Mouse (Mus musculus): ENCODE data around the gene Wdr20.
"Not testable (repeated sequence)": the region's sequence is repeated elsewhere in the genome, so short reads cannot be mapped to it uniquely, and the experiment has no call there.

Wdr20 gene

GRCm38 (mm10) chr12:110711270-110711669 lies 26.5 kb upstream of the Wdr20 start:
- in situ Hi-C loops (cut with MboI; ENCODE audit: low sequenced_read_pairs): no loop called here

GRCm38 (mm10) chr12:110713784-110714183 lies 24.0 kb upstream of the Wdr20 start:
- in situ Hi-C loops (cut with MboI; ENCODE audit: low sequenced_read_pairs): no loop called here

GRCm38 (mm10) chr12:110714215-110714614 lies 23.5 kb upstream of the Wdr20 start:
- in situ Hi-C loops (cut with MboI; ENCODE audit: low sequenced_read_pairs): no loop called here

DNA sequence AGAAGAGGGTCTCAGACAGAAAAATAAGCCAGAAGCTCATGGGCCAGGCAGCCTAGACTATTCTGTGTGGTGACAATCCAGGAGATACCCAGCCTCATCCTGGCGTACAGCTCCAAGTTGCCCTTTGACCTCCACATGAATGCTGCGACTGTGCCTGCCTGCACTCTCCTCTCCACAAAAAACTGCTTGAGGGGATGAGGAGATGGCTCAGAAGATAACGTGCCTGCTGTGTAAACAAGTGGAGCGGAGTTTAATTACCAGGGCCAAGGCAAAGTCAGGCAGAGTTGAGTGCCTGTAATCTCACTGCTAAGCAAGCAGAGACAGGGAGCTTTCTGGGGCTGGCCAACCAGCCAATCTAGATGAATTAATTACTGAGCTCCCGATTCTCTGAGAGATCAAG lies 21.7 kb upstream of the Wdr20 start:
- in situ Hi-C loops (cut with MboI; ENCODE audit: low sequenced_read_pairs): no loop called here

GRCm38 (mm10) chr12:110725051-110725450 lies 12.7 kb upstream of the Wdr20 start:
- in situ Hi-C loops (cut with MboI; ENCODE audit: low sequenced_read_pairs): no loop called here

DNA sequence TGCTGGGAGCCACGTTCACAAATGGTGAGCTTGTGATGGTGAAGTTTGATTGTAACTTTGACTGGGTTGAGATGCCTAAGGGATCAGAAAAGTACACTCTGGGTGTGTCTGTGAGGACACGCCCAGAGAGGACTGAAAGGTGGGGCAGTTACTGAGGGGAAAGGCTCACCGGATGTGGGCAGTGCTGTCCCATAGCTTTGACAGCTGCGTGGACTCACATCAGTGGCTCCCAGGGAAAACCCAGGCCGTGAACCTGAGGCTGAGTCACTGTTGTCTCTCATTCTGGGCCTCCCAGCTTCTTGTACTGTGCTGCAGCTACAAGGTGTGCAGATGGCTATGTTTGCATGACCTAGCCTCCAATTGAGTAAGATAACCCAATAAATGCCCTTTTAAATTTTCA lies 12.3 kb upstream of the Wdr20 start:
- in situ Hi-C loops (cut with MboI; ENCODE audit: low sequenced_read_pairs): no loop called here

- in situ Hi-C loops (cut with MboI; ENCODE audit: low sequenced_read_pairs): no loop called here
These were observed 11.3 kb upstream of the Wdr20 start for GRCm38 (mm10) chr12:110726428-110726827.

GRCm38 (mm10) chr12:110733254-110733653 lies 4.5 kb upstream of the Wdr20 start:
- in situ Hi-C loops (cut with MboI; ENCODE audit: low sequenced_read_pairs): not testable (repeated sequence)

DNA sequence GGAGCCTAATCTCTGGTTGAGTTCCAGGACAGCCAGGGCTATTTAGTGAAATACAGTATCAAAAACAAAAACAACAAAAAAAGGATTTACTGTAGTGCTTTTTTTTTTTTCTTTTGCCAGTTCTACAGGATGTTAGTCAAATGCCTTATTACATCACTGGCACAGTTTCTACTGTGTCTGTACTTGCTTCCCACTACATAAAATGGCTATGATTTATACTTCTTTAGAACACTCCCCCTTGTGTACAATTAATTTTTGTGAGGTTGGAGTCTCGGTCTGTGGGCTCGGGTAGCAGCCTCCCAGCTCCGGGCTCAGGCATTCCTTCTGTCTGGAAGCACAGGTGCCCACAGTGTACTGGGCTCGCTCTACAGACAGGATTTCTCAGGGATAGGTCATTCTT lies 1.1 kb upstream of the Wdr20 start:
- in situ Hi-C loops (cut with MboI; ENCODE audit: low sequenced_read_pairs): no loop called here

DNA sequence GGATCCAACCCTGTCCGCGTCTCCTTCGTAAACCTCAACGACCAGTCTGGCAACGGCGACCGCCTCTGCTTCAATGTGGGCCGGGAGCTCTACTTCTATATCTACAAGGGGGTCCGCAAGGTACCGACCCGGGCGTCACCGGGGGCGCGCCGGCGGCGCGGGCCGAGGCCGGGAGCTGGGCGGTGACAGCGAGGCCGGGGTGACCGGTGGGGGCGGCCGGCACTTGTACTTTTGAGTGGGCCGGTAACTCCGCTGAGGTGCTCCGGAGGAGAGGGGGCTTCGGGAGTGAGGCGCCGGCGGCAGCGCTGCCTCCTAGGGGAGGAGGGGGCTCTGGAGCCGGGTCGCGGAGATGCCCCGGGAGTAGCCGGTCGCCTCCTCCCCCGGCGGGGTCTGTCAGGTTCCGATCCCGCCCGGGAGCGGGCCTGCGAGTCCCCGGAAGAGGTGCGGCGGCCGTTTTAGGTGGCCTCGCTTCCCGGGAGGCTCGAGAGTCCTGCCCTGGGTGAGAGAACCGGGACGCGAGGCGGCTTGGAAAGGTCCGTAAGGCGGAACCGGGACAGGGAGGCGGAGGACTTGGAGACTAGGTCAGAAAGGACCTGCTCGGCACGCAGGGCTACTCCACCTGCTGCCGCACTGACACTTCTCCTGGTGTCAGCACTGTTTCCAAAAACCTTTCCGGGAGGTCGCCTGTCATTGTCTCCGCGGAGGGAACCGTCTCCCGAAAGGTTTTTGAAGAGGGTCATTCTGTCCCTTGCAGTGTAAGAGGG lies 596 bp downstream of the Wdr20 start:
- in situ Hi-C loops (cut with MboI; ENCODE audit: low sequenced_read_pairs): no loop called here

GRCm38 (mm10) chr12:110750770-110751439 lies 13.2 kb downstream of the Wdr20 start:
- in situ Hi-C loops (cut with MboI; ENCODE audit: low sequenced_read_pairs): no loop called here

DNA sequence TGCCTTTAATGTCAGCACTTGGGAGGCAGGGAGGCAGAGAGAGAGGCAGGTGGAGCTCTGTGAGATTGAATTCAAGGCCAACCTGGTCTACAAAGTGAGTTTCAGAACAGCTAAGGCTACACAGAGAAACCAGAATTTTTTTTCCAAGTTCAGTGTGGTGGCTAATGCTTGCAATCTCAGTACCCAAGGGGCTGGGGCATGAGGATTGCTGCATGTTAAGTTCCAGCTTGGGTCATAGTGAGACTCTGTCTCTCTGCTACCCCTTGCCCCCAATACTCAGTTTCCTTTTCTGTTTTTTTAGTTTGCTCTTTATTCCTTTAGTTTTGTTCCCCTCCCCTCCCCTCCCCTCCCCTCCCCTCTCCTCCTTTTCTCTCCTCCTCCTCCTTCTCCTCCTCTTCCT lies 15.0 kb downstream of the Wdr20 start:
- in situ Hi-C loops (cut with MboI; ENCODE audit: low sequenced_read_pairs): no loop called here

DNA sequence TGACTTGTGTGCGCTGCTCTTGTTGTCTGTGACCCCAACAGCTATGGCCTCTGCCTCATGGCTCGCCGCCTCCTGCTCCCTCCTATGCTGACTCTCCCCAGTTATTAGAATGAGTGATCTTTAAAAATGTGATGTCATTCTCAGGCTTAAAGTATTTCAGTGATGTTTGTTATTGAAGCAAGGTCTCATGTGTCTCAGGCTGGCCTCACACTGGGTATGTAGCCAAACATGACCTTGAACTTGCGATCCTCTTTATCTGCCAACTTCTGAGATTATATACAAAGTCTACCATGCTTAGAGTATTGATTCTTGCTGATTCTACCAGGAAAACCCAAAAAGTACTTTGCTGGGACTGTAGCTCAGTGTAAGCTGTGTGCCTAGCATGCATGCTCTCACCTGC lies 16.2 kb downstream of the Wdr20 start:
- in situ Hi-C loops (cut with MboI; ENCODE audit: low sequenced_read_pairs): no loop called here

- in situ Hi-C loops (cut with MboI; ENCODE audit: low sequenced_read_pairs): no loop called here
These were observed 19.4 kb downstream of the Wdr20 start for GRCm38 (mm10) chr12:110757161-110757560.

DNA sequence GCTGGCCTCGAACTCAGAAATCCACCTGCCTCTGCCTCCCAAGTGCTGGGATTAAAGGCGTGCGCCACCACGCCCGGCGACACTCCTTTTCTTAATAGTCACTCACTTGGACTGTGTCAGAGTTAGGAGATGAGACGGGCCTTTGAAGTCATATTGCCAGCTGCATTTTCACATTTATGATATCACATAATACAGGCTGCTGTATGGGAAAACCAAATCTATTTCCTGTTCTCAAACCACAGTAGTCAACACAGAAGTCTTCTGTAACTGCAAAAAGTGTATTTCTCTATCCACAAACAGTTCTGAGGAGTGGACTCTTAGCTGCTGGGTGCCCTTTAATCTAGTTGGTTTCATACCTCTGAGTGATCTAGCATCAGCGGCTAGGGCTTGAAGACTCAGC lies 21.2 kb downstream of the Wdr20 start:
- in situ Hi-C loops (cut with MboI; ENCODE audit: low sequenced_read_pairs): no loop called here

DNA sequence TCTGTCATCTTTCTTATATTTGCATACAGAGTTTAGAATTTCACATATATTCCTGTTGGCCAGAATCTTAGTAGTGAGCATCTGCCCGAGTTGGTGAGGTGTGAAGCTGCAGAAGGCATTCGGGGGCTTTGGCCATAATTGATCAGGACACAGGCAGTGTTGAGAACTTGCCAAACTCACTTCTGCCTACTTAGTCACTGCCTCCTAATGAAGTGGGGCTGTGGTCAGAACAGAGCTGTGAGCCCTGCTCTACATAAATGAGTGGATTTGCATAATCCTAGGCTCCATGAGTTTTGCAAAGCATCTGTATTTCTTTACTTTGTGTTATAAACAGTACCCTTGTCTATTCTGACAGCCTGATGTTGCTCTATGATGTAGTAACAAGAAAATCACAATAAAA lies 24.6 kb downstream of the Wdr20 start:
- in situ Hi-C loops (cut with MboI; ENCODE audit: low sequenced_read_pairs): no loop called here

GRCm38 (mm10) chr12:110764531-110764930 lies 26.8 kb downstream of the Wdr20 start:
- in situ Hi-C loops (cut with MboI; ENCODE audit: low sequenced_read_pairs): no loop called here

DNA sequence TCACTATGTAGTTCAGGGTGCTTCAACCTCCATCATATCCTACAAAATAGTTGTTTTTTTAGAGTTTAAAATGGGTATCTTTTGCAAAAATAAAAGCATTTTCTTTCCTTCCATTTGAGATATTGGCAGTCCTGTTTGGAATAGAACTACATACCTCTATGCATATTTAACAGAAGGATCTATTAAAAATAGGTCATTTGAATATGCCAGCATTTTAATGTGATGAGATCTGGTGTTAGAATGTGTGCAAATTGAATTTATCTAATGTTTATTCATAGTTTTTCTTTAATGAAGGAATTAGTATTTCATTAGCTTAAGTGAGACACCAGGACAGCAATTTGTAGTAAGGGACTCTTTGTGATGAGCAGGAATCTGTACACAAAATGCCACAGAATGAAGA lies 30.8 kb downstream of the Wdr20 start:
- in situ Hi-C loops (cut with MboI; ENCODE audit: low sequenced_read_pairs): no loop called here

GRCm38 (mm10) chr12:110769660-110770297 lies 32.0 kb downstream of the Wdr20 start:
- in situ Hi-C loops (cut with MboI; ENCODE audit: low sequenced_read_pairs): no loop called here

GRCm38 (mm10) chr12:110770479-110771247 lies 32.9 kb downstream of the Wdr20 start:
- in situ Hi-C loops (cut with MboI; ENCODE audit: low sequenced_read_pairs): no loop called here

DNA sequence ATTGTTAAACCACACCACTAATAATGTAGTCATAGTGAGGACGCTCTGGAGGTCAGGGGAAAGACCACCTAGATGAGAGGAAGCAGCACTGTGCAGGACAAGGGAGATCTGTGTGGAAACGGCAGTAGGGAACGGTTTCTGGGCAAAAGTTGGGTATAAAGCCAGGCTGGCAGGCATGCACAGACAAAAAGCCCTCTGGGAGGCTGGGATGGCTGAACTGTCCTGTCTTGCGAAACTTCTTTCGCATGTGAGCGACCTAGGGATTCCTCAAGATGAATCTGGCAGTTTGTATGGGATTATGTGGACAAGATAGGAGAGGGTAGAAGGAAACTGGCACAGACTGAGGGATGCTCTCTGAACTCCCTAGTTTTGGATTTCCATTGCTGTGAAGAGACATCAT lies 34.2 kb downstream of the Wdr20 start:
- in situ Hi-C loops (cut with MboI; ENCODE audit: low sequenced_read_pairs): no loop called here

Measured in CH12F3 (cell line).